Mouse (Mus musculus) right cerebral cortex, postnatal 4 days (tissue): Measurements from ENCODE around the gene Tac2.

Source experiments
- DNase-seq: peaks from one replicate; pipeline ENCODE4 v3.0.0-alpha.2; 2022

Gene Tac2

DNA sequence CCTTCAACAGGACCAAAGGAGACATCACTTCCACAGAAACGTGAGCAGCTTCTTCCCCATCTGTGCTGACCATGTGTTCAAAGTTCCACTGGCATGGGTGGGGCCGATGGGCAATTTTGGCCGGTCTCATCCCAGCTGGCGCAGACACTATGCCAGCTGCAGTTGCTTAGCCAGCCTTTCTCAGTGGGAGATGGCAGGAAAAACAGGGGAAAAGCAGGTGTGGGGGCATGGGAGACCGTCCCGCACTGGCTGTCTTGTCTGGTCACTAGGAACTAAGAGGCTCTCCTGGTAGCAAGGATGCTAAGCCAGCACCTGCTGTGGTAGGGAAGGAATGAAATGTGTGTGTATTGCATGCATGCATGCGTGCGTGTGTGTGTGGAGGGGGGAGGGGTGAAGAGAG lies 4.2 kb downstream of the Tac2 start:
- no peak for DNase-seq

GRCm38 (mm10) chr10:127730285-127730932 lies 6.1 kb downstream of the Tac2 start:
- no peak for DNase-seq

- no peak for DNase-seq
These were observed 6.6 kb downstream of the Tac2 start for GRCm38 (mm10) chr10:127730933-127731310.

DNA sequence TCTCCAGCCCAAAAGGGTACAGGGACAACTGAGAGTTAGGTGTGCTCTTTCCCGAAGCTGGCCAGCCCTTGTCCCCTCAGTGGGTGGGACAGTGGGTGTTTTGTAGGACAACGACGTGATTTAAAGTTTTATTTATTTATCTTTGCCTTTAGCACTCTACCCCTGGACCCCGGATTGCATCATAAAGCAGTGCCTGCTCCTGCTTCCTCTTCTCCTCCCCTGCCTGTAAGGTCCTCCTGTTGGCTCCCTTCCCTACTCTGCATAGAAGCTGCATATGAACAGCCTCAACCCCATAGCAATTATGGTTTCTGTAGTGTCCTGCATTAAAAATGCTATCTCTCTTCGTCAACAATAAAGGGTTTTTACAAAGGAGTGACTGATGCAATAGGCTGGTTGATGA lies 7.1 kb downstream of the Tac2 start:
- no peak for DNase-seq

- no peak for DNase-seq
These were observed 10.2 kb downstream of the Tac2 start for GRCm38 (mm10) chr10:127734434-127734833.

- DNase-seq = no peak
These were observed 12.0 kb downstream of the Tac2 start for GRCm38 (mm10) chr10:127736266-127736665.

GRCm38 (mm10) chr10:127736916-127737315 lies 12.6 kb downstream of the Tac2 start:
- no peak for DNase-seq

GRCm38 (mm10) chr10:127737552-127737951 lies 13.3 kb downstream of the Tac2 start:
- no peak for DNase-seq

GRCm38 (mm10) chr10:127738151-127738882 lies 14.0 kb downstream of the Tac2 start:
- DNase-seq = no peak

- peak; percentile 83 for DNase-seq
These were observed 14.9 kb downstream of the Tac2 start, which contains the start of gene Zbtb39 for GRCm38 (mm10) chr10:127739083-127739660. TSS of gene Zbtb39 (plus strand) at chr10:127739538.

GRCm38 (mm10) chr10:127739661-127740161 lies 15.4 kb downstream of the Tac2 start:
- DNase-seq = peak; percentile 38

- DNase-seq = peak; percentile 64
These were observed 20.4 kb downstream of the Tac2 start for GRCm38 (mm10) chr10:127744661-127745060.

GRCm38 (mm10) chr10:127745886-127746285 lies 21.6 kb downstream of the Tac2 start:
- no peak for DNase-seq

- no peak for DNase-seq
These were observed 23.0 kb downstream of the Tac2 start for GRCm38 (mm10) chr10:127747254-127747653.

- no peak for DNase-seq
These were observed 24.8 kb downstream of the Tac2 start for GRCm38 (mm10) chr10:127748847-127749612.

DNA sequence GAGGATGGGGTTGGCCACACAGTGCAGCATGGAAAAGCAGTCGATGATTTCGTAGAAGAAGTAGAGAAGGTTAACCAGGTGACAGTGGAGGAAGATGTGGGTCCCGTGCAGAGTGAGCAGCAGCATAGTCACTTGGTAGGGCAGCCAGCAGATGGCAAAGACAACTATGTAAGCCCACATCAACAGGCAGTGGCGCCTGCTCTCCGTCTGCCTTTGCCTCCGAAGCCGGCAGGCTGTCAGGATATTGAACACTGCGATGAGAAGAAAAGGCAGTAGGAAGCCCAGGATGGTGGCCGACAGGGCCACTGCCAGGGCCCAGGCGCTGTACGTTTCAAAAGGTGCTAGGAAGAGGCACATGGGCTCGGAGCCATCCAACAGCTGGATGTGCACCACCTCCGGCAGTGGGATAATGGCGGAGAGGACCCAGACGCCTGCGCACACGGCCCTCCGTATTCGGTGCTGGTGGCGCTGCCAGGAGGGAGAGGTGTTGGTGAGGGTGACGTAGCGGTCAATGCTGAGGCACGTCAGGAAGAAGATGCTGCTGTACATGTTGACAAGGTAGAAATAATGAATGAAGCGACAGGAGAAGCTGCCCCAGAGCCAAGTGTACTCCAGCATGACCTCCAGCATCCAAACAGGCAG lies 26.0 kb downstream of the Tac2 start:
- no peak for DNase-seq

DNA sequence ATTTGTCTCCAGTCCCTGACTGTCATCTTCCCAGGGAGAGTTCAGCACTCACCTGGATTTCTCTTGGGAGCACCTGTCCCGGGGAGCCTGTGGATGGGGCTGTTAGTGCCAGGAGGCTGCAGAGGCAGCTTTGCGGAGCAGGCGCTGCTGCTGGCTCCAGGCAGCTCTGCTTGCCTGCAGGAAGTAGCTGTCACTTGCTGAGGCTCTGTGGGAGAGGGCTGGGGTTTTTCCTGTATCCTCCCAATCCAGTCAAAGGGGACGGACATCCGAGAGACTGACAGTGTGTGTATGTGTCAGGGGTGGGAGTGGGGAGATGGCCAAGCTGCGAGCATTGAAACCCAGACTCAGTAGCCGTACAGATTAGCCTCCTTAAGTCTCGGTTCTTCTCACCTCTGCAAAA lies 27.3 kb downstream of the Tac2 start, which contains the start of gene Gpr182:
Gene Gpr182 (minus strand): TSS at position 185 of the 400 bp plus-strand sequence.
- DNase-seq = no peak

DNA sequence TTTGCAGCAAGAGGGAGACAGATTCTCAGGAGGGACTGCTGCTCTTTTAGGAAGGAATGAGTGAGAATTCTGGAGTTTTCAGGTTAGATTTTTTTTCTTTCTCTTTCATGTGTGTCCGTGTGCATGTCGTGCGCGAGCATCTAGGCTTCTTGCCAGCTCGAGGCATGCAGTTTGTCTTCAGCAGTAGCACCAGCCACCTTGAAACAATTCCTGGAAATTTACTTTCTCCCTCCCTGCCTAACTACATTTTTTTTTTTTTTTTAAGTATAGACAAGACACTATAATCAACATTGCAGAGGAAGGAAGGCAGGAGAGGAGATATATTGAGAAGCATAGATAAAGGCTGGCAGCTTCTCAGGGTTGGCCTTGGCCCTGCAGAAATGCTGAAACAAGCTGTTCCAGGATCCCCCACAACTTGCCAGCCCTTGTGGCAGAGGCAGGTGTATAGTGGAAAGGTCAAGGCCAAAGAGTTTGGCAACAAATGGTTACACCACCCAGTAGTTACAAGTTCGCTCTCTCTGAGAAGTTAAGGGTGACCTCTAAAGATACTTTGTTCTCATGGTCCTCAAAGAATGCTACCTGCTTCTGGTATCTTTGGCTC lies 30.4 kb downstream of the Tac2 start:
- no peak for DNase-seq

- no peak for DNase-seq
These were observed 31.0 kb downstream of the Tac2 start for GRCm38 (mm10) chr10:127755246-127755645.

DNA sequence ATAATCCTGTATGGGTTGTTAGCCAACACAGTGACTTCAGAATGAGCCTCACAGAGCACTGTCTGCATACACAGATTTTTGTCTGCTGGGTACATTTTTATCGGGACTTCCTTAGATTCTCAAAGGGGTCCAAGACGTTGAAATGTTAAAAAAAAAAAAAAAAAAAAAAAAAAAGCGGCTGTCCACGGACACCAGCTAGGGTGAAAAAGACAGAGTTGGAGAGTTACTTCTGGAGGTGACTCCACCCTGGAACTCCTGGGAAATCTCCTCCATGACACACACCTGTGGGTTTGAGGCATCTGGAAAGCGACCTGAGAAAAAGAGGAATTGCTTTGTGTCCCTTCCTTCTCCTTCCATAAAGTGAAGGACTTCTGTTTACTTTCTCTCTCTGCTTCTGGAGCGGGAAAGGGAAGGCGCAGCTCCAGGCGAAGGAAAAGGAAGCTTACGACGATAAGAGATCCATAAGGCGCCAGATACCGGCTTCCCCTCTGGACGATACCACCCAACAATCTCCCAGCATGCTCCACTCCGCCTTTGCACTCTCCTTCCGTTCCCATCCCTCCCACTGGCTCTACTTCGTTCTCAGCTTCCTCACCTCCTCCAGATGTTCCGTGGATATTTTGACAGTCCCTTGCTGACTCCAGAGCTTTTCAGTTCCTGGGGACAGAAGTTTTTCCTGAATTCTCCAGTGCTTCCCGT lies 31.6 kb downstream of the Tac2 start:
- DNase-seq = no peak
